Mouse (Mus musculus) cerebellum, postnatal 36 days (tissue): Measurements from ENCODE around the gene 4931428L18Rik.
A peak's percentile ranks its signal among the peaks of the same experiment; 100 is the strongest.

Source experiments
- DNase-seq, 2 experiments: peaks; one replicate each; pipeline ENCODE4 v3.0.0; 2021 to 2022; ENCODE audit warnings: mixed read lengths in 2 of 2

4931428L18Rik gene

DNA sequence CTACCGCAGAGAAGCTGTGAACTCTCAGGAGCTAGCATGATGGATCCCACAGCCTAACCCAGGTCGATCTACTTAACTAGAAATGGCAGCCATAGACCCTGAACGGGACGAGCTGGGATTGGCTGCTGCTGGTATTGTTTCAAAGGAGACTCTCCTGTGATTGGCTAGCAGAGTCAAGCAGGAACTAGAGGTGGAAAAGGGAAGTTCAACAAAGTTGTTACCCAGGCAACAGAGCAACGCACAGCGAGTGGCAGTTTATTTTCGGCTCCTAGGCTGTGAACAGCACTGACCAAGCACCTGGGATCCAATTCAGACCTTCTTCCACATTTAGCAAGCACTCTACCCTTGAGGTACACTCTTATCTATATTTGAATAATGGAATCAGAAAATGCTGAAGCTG, at the start of gene 4931428L18Rik, which contains the start of gene Pih1d3:
Gene 4931428L18Rik, minus strand, starts transcription at position 121 of the 400 bp plus-strand sequence.
Gene Pih1d3, plus strand, starts transcription at position 275 of the 400 bp plus-strand sequence.
- no peak for DNase-seq

DNA sequence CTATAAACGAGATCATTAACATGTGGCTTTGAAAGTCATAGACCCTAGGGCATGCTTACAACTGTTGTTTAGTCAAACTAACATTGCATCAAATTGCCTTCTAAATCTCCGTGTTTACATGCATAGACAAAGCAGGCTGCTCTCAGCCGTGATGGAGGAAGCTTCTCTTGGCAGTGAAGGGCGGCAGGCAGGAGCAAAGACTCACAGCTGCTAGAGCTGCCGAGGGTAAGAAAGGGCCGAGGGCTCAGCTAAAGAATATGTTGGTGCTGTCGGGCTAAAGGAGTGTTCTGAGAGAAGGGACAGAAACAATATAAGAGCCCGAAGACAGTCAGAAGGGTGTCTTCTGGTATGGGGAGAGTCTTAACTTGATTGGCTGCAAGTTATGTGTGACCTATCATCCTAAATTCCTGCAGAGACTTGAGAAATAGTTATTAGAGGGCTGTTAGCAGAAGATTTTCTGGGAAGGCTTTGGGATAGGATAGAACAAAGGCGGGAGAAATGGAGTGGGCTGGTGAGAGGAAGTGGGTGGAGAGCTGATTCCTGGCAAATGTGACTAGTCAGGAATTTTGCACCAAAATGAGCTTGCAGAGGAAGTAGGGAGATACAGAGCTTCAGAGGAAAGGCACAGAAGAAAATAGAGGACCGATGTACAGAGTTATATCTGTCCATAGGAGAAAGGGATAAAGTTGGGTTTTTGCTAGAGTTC, 37.9 kb upstream of the 4931428L18Rik start:
- DNase-seq, result no peak

DNA sequence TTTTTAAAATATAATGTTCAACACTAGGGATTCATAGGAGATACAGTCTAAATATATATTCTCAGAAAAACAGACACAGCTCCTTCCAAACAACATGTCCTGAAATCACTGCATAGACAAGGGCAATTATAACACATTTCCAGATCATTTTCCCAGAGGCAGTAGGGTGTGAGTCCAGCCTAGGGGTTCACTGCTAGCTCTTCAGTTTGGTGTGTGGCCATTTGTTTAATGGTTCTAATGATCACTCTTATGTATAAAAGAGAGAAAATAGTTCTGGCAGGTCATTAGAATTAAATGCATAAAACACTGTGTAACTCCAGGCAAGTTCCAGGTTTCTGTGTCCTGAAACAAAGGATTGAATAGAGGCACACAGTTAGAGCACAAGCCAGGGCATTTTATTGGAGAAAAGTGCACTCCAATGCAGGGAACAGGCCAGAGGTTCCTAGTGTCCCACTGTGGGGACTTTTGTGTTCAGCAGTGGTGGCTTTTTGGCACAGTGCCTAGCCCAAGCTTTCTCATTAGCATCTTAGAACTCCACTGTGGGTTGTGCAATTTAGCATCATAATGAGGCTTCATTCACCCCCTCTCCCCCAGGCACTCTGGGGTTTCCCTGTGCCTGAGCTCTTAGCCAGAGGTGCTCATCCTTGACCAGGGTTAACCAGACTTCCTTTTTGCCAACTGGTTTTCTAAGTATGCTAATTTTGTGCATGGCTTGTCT, 11.0 kb upstream of the 4931428L18Rik start:
- DNase-seq, result peak in 1 of 2 experiments; percentile 6

DNA sequence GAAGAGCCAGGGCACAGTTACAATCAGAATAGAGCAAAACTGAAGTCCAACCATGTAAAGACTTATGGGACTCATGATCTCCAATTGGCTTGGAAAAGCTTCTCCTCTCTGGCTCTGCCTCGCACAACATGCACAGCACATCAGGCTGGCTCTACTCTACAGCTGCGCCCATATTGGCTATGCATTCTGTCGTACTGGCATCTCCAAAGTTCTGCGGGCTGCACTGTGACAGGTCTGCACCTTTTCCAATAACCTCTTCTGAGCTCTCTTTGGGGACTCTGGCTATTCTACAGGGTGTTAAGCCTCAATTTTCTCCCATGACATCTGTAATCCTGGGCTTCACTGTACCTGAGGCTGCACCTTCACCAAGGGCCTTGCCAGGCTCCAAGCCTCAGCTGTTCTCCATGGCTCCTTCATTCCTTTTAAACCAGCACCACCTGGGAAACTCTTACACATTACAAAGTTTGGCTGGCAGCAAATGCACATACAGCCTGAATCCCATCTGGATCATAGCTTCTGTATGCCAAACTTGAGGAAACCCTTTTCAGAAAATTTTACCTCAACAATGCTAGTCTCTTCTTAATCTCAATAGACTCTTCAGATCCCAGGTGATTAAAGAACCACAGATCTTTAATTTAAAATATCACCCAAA, 1.8 kb downstream of the 4931428L18Rik start:
- DNase-seq, result no peak

DNA sequence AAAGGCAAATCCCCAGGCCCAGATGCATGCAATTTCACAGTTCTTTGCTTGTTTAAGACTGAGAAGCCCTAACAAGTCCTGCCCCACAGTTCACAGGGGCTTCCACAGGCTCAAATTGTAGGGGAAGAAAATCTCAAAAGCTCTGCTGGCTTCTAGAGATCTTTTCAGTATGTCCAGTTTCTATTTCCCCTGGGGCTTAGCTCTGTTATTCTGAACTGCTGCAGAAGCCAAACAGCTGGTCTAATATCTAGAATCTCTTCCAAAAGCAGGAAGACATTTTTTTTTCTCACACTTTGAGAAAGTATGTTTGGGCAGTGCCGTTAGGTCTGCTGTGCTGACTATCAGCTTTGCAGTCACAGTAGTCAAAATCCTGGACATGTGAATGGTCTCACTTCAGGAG, 7.7 kb downstream of the 4931428L18Rik start:
- DNase-seq, result no peak

DNA sequence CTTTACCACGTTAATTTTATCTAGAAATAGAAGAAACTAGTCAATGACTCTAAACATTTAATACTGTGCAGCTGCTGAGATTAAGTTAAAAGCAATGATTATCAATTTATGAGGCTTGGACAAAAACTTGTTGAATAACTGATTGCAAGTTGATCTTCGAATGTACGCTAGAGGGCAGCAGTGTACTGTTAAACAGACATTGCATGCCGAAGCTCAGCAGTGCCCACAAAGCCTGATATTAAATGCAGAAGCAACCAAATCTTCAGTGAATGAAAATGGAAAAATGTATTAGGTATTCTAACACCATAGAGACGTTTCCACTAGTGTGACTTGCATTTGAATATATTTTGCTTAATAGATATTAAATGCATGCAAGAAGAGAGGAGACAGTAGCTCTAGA, 12.3 kb downstream of the 4931428L18Rik start:
- DNase-seq, result peak; percentile 39 to 61

DNA sequence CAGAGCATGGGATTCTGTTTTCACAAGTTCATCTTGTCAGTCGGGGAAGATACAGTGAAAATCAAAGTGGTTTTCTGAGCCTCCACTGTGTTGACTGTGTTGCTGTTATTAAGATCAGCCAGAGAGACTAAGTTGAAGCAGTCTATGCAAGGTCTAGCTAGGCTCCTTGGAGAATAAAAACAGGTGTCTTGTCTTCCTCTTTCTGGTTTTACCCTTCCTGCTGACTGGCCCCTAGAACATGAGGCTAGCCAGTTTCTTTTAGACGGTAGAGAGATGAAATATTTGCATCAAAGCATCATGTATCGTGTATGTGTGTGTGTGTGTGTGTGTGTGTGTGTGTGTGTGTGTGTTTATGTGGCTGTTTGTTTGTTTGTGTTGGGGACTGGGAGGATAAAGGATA, 16.7 kb downstream of the 4931428L18Rik start:
- no peak for DNase-seq

DNA sequence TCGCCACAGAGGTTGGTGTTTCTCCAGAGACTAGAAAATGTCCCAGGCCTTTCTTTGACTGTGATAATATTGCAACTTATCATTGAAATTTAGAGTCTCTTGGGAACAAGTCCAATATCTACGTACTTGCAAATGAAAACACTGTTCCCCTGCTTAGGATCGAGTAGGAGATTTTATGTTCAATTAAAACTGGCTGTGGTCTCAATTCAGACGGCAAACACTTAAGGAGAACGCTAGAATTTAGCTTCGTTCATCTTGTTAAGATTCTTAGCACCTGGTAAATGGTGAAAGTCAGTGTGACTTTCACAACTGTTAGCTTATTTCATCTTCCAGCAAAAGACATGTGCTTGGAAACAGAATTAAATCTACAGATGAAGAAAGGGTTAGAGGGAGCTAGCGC, 17.1 kb downstream of the 4931428L18Rik start:
- no peak for DNase-seq

DNA sequence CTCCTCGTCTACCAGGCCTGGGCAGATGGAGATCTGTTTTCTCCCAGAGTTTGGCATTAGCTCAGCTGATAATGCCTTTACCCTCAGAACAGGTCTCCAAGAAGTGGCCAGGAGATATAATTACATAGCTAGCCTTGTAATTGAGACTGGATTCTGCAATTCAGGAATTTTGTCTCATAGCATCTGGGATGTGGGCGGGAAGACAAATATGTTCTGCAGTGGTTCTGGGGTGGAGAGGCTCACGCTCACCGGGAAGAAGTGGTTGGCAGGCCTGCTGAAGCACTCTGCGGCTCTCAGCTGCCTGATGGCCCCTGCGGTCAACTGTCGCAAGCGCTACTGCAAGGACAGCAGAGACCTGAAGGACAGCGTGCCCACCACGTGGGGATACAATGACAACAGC, 18.7 kb downstream of the 4931428L18Rik start:
- DNase-seq, result no peak

DNA sequence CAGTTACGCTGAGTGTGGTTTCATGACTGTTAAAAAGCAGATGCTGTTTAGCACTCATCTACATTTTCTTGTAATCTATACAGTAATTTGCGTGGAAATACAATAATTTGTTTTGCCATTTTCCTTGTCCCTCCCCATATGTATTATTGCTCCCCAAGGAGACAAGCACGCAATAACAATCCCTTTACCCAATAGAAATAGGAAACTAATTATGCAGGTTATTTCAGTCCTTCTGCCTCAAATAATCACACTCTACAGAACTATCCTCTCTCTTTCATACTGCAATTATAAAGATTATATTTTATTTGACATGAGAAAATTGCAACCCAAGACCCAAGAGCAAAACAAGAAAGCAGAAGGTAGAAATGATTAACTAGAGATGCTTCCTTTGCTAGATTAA, 25.5 kb downstream of the 4931428L18Rik start:
- DNase-seq, result no peak

DNA sequence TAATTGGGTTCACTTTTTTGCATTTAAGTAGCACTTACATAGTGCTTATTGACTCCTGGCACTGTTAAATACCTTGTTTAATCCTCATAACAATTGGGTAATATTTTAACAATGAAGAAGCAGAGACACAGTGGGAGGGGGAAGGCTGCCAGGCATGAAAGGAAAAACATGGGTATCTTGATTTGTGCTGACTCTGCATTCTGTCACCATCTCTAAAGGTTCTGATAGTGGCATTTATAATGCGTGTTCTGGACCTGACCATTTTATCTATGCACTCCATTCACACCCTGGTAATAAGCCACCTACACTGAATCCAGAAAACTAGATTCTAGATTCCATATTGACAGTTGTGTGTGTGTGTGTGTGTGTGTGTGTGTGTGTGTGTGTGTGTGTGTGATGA, 26.9 kb downstream of the 4931428L18Rik start:
- DNase-seq, result no peak

DNA sequence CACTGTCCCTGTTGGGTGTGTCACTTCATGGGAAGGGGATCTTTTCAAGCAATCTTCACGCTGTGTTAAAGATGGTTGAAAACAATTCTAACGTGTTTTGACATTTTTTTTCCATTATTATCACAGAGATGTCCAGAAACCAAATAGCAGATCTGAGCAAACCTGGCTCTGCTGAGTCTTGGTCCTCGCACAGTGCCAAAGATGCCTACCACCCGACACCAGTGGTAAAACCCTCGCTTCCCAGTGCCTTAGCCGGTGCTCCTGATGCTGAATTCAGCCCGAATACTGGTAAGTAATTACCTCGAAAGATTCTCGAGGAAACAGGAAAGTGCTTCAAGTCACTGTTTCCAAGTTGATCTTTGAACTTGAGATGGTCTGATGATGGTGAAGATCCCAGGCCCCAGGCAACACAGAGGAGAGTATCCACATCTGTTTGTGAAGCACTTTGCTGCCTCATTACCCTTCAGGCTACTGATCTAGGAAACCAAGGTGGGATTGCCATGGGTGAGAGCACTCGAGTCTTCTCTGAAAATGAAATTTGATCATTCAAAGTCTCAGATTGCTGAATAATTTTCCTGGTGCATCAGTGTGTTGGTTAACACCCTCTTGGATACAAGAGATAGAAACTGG, 32.1 kb downstream of the 4931428L18Rik start:
- no peak for DNase-seq

DNA sequence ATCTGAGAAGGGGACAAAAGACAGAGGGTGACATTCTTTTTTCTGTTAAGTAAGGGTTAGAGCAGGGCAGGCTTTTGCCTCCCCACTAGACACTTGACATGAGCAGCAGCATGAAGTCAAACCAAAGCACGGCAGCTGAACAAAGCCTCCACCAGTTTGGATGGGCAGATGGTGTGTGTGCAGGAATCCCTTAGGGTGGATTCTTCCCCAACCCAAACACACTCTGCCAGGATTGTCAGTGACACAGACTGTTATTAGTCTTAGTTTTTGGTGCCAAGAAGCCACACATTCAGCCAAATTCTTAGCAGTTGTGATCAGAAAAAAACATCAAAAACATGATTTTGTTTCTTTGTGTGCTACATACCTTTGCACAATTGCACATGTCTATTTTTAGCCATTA, 44.2 kb downstream of the 4931428L18Rik start:
- DNase-seq, result peak; percentile 41 to 46

DNA sequence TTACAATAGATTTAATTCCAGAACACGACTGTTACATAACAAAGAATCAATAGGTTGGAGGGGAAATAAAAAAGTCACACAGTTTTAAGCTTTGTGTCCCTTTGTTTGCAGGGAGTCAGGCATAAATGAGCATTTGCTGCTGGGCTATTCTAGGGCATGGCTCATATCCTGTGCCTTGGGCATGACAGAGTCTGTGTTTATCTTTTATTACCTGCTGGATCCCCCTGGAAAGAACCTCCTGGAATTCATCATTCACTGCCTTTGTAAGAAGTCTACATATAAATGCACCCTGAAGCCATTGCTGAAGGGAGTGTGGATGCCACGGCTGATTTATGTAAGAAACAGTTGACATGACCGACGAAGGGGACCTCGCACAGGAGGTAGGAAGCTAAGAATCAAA, 46.4 kb downstream of the 4931428L18Rik start, which contains the start of gene Lgsn:
Gene Lgsn, plus strand, starts transcription at position 301 of the 400 bp plus-strand sequence.
- DNase-seq, result no peak

DNA sequence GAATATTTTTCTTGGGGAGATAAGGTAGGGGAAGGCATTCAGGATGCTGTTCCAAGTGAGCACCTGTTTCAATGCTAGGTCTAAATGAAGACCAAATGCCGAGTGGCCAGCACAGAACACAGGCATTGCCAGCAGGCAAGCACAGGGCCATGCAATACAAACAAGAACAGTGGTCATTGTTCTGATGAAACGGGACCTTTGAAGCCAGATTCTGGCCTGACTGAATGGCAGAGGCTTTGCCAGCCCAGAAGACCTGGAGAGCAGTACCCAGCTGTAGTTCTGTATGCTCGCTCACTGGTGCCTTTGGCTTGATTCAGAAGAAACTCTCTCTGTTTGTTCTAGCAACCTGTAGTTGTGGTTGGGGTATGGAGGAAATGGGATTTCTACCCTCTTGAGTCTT, 47.1 kb downstream of the 4931428L18Rik start:
- DNase-seq, result no peak

DNA sequence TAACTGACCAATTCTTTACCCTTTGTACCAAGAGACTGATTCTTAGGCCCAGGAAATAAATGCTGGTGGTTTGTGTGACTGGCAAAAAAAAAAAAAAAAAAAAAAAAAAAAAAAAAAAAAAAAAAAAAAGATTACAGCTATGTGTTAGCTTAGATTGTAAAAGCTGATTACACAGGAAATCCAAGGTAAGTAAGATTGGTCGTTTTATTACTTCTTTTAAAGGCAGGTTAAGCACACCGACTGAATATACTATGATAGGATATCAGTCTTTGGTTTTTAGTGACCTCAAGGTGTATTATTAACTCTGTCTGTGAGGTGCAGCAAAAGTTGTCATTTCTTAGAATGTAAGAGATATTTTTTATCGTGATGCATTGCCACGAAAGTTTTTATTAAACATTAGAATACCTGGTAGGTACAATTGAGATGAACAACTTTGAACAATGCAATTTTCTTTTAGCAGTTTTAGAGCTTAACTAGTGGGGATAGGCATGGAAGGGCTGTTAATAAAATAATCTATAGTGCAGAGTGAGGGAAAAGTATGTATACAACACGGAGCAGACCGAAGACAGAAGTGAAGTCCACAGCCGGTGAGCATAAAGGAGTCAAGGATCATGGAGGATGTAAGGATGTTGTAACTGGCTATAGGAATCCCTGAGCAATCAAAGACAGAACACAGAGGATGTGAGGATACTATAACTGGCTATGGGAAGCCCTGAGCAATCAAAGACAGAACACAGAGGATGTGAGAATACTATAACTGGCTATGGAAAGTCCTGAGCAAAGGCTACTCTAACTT, 57.0 kb downstream of the 4931428L18Rik start:
- no peak for DNase-seq

DNA sequence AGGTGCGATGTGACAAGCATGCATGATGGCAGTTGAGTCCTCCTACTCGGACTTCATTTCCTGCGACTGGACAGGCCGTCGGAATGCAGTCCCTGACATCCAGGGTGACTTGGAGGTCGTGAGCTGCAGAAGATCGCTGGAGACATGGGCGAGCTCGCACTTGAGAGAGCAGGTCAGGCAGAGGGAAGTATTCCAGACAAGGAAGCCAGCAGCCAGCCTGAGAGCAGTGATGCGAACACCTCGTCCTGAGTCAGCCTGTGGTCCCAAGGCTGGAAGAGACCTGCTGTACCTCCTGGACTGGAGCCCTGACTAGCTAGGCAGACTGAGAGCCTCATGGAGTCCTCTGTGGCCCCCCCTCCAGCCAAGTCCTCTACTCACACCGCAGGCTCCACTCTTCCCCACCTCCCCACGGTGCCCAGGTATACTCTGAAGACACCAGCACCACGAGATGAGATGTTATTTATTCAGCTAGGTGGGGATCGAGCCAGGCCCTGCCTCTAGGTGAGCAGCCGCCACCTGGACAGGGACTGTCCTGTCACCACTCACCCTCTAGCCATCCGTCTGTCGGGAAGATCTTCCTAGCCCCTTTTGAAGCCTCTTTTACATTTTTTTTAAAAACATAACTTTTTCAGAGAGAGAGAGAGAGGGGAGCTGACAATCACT, 57.8 kb downstream of the 4931428L18Rik start:
- DNase-seq, result peak in 1 of 2 experiments; percentile 3

DNA sequence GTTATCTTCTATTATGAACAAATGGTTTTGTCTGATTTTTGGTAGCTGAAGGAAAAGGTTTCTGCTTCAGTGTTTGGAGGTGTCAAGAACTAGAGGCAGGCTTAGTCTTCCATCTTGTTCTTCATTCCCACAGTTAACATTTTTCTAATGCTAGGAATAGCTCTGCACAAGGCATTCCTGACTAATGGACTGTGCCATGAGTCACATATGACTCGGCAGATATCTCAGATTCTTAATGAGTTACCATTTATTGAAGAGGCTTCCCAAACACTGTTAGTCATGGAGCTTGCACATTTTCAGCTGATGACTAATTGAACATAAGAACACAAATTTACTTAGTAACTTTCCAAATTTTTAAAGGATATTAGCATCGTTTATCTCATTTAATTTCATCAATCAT, 65.6 kb downstream of the 4931428L18Rik start:
- DNase-seq, result no peak

DNA sequence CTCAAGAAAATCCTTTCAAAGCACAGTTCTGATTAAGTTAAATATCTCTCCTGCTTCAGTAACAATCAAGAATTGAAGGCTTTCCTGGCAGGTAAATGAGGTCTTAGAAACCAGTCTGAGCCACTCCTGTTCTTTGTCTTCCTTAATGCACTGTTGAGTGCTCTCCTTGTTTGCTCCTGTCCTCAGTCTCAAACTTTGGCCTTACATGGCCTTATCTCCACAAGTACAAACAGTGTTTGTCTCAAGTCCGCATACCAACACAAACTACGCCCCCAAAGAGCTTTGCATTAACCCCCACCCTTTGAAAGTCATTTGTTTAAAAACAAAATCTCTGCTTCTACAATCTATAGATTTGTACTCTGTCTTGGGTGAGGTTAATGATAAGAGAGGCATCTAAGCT, 66.3 kb downstream of the 4931428L18Rik start:
- no peak for DNase-seq

DNA sequence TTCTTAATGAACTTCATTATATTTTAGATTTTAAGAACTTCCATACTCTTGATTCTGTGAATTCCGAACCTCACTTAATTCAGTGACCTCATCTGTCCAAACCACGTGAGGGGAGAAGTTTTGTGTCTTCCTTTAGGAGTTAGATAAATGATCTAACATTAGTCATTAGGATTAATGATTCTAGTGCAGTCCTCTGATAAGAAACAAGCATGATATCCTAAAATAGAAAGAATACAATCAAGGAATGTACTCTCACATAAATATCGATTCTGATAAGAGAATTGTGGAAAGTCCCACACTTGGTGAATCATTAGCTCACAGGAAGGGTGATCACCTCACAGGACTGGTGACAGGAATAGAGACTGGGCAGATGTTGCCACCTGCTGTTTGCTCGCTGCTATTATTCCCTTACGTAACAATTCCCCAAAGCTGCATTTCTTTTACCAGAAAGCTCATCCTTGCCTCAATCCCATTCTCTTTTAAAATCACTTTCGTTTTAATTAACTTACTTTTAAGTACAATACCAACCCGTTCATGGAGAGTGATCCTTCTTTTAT, 68.6 kb downstream of the 4931428L18Rik start:
- DNase-seq, result peak; percentile 39 to 42

DNA sequence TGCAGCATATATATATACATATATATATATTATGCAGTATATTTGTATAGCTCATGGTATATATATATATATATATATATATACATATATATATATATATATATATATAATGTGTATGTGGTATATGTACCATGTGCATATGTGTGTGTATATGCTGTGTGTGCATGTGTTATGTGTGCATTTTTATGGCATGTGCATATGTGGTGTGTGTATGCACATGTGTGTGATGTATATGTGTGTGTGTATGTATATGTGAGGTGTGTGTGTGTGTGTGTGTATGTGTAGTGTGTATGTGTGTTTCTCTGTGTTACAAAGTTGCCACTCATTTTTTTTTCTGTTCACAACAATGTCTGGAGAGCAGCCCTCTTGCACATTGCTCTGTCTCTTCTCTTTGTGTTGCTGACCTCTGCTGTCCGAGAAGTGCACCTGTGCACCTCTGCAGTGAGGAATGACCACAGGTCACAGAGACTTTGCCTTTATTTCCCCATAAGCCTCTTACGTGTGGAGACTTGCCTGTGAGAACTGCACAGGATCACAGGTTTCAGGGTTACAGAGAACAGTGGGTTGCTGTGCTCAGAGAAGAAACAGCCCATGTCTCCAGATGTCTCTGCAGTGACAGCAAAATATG, 69.6 kb downstream of the 4931428L18Rik start:
- no peak for DNase-seq
